Mouse (Mus musculus) T-cell, adult 2 months (primary cell): ENCODE results near the gene Gm8978.
A peak's percentile ranks its signal among the peaks of the same experiment; 100 is the strongest.
"Not testable (repeated sequence)": the region's sequence is repeated elsewhere in the genome, so short reads cannot be mapped to it uniquely, and the experiment has no call there.

ENCODE experiments used
- DNase-seq: peaks from one replicate; pipeline ENCODE4 v3.0.0; 2022; ENCODE audit warnings: low spot score

Gm8978 gene

GRCm38 (mm10) chr19:33625152-33625551, at the start of gene Gm8978:
Gm8978 (minus strand) TSS chr19:33625252.
- not testable (repeated sequence) for DNase-seq

- DNase-seq, result peak; percentile 56
Measured at GRCm38 (mm10) chr19:33589626-33590302, 35.3 kb downstream of the Gm8978 start.

- DNase-seq, result not testable (repeated sequence)
Measured at GRCm38 (mm10) chr19:33568551-33568950, 56.5 kb downstream of the Gm8978 start.
